Mouse (Mus musculus): ENCODE data around the gene Uevld.

DNA sequence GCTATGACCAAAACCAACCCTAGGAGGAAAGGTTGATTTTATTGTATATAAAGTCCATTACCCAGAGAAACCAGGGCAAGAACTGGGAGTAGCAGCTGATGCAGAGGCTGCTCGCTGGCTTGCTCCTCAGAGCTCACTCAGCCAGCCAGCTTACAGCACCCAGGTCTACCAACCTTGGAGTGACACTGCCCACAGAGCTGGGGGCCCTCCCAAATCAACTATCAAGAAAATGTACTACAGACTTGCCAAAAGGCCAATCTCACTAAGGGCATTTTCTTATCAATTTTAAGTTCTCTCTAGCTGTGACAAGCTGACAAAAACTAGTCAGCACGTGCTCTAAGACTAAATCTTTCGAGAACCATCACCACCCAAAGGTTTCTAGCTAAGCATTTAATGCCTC, 37.2 kb upstream of the Uevld start:
- TF ChIP-seq CTCF (IDR thresholded peaks at IDR 0.05; ENCODE audit: low read depth), result no peak
- TF ChIP-seq EP300 (IDR thresholded peaks at IDR 0.05; ENCODE audit: low read depth), result peak; percentile 52

Measured in liver, embryonic 14.5 days (tissue).